Mouse (Mus musculus) forebrain, postnatal 0 days (tissue): Measurements from ENCODE around the gene 1810062G17Rik. TPM values are rescaled to one million over a fixed set of nuclear protein-coding genes. Genes with fewer than 3 reads are reported as not detected.

Experiments
- ATAC-seq: fragments of 200-750 bp; cut with Nextera tagmentation; 2 replicates; pipeline ENCODE4 v1.8.0; 2017; ENCODE audit warnings: mild to moderate bottlenecking, moderate library complexity
- DNase-seq: peaks from one replicate; pipeline ENCODE4 v3.0.0-alpha.2; 2015
- H3K27ac ChIP-seq: fragments of 300-500 bp; sonication (generic); 2 replicates; pipeline ENCODE4 v1.5.1; 2014; ENCODE audit warnings: low read depth, mild to moderate bottlenecking, antibody characterized with exemption, low read length, moderate library complexity, mixed read lengths
- H3K27me3 ChIP-seq: fragments of 300-500 bp; sonication (generic); 2 replicates; pipeline ENCODE4 v1.6.1; 2014; ENCODE audit warnings: mild to moderate bottlenecking, low read length, mixed read lengths; ENCODE audit not compliant: insufficient read depth
- H3K36me3 ChIP-seq: fragments of 300-500 bp; sonication (generic); 2 replicates; pipeline ENCODE4 v1.6.1; 2014; ENCODE audit warnings: mild to moderate bottlenecking, moderate library complexity; ENCODE audit not compliant: insufficient read depth
- H3K4me1 ChIP-seq: fragments of 300-500 bp; sonication (generic); 2 replicates; pipeline ENCODE4 v1.6.1; 2014; ENCODE audit warnings: antibody characterized with exemption; ENCODE audit not compliant: insufficient read depth
- H3K4me2 ChIP-seq: fragments of 300-500 bp; sonication (generic); 2 replicates; pipeline ENCODE4 v1.6.1; 2014; ENCODE audit warnings: low read depth, mild to moderate bottlenecking, moderate library complexity
- H3K4me3 ChIP-seq: fragments of 300-500 bp; sonication (generic); 2 replicates; pipeline ENCODE4 v1.5.1; 2014; ENCODE audit warnings: low read depth, low read length, mixed read lengths
- H3K9ac ChIP-seq: fragments of 300-500 bp; sonication (generic); 2 replicates; pipeline ENCODE4 v1.6.1; 2014; ENCODE audit warnings: mild to moderate bottlenecking
- H3K9me3 ChIP-seq: fragments of 300-500 bp; sonication (generic); 2 replicates; pipeline ENCODE4 v1.6.1; 2016; ENCODE audit warnings: low read length
- CTCF ChIP-seq: sonication (generic); IDR thresholded peaks from 2 replicates; pipeline ENCODE4 v1.5.1; 2016; ENCODE audit warnings: antibody characterized with exemption, control low read depth, low read depth
- WGBS: fragments of 180-500 bp; shearing (Covaris S2); extraction: QIAGEN DNeasy Blood & Tissue Kit; methylation state at CpG from one replicate; pipeline ENCODE4 v1.1.7; 2014; 5-methylcytosine and 5-hydroxymethylcytosine counted together
- polyA plus RNA-seq: library from polyadenylated mRNA; unstranded; fragments of >200 nt; fragmentation: Nextera tagmentation; extraction: Ambion mirVana; gene quantifications from 2 replicates; pipeline ENCODE4 v1.2.1, GENCODE M21; 2015
- total RNA-seq: library from RNA; depleted of rRNA; stranded (reverse); fragments of >200 nt; gene quantifications from 2 replicates; pipeline ENCODE4 v1.2.3, GENCODE M21; 2014

1810062G17Rik gene
- total and polyA plus RNA-seq, 2 experiments from 2014 or later: 0.69 TPM; not detected in 1

GRCm38 (mm10) chr3:36474938-36475483 is 726 bp upstream of the 1810062G17Rik start:
- H3K9me3 ChIP-seq: no peaks in the 10 kb centered on the region
- no peaks in the 10 kb centered on the region for H3K36me3 ChIP-seq
- peak; percentile 31 for DNase-seq
- no peak for TF ChIP-seq CTCF
- peak overlapping the region; percentile 99 for H3K4me2 ChIP-seq
- WGBS: 2% methylated on average over 24 of the region's 24 CpGs
- peak overlapping the region; percentile 64 for H3K9ac ChIP-seq
- H3K27ac ChIP-seq: peak overlapping the region; percentile 55; the same call in 1 of the 2 replicates
- H3K4me1 ChIP-seq: 0 out of 2 replicates have a peak, but pooled peaks cover 7% of the 10 kb centered on the region
- H3K4me3 ChIP-seq: peak overlapping the region; percentile 71
- no peaks in the 10 kb centered on the region for H3K27me3 ChIP-seq
- peak; percentile 11; the same call in 1 of the 2 replicates for ATAC-seq

- WGBS: 40% methylated on average over 20 of the region's 20 CpGs
- Histone ChIP-seq H3K4me1 (0 out of 2 replicates have a peak, but pooled peaks cover 7% of the 10 kb centered on the region), H3K4me2 (peak overlapping the region; percentile 99), H3K36me3 (no peaks in the 10 kb centered on the region), H3K9me3 (no peaks in the 10 kb centered on the region), H3K27me3 (no peaks in the 10 kb centered on the region), H3K9ac (peak overlapping the region; percentile 64), H3K27ac (no peak overlapping the region), H3K4me3 (peak overlapping the region; percentile 71)
- DNase-seq (no peak), ATAC-seq (no peak; the same call in 1 of the 2 replicates)
- TF ChIP-seq CTCF: no peak
Measured at GRCm38 (mm10) chr3:36476261-36477155, 771 bp downstream of the 1810062G17Rik start.

GRCm38 (mm10) chr3:36478776-36479175 is 3.0 kb downstream of the 1810062G17Rik start:
- 0 out of 2 replicates have a peak, but pooled peaks cover 7% of the 10 kb centered on the region for H3K4me1 ChIP-seq
- H3K4me2 ChIP-seq: no peak overlapping the region
- no peaks in the 10 kb centered on the region for H3K36me3 ChIP-seq
- no peaks in the 10 kb centered on the region for H3K27me3 ChIP-seq
- no peak overlapping the region for H3K4me3 ChIP-seq
- no peak overlapping the region for H3K9ac ChIP-seq
- TF ChIP-seq CTCF: no peak
- no peak overlapping the region for H3K27ac ChIP-seq
- no peaks in the 10 kb centered on the region for H3K9me3 ChIP-seq
- no peak for ATAC-seq
- no peak for DNase-seq
- 48% methylated on average over 8 of the region's 8 CpGs for WGBS

GRCm38 (mm10) chr3:36480486-36480885 is 4.7 kb downstream of the 1810062G17Rik start:
- no peak overlapping the region for H3K9ac ChIP-seq
- no peak for TF ChIP-seq CTCF
- H3K27ac ChIP-seq: no peak overlapping the region
- no peak overlapping the region for H3K4me3 ChIP-seq
- no peaks in the 10 kb centered on the region for H3K27me3 ChIP-seq
- H3K4me2 ChIP-seq: no peak overlapping the region
- WGBS: 69% methylated on average over 2 of the region's 2 CpGs
- H3K4me1 ChIP-seq: 0 out of 2 replicates have a peak, but pooled peaks cover 7% of the 10 kb centered on the region
- no peaks in the 10 kb centered on the region for H3K36me3 ChIP-seq
- no peaks in the 10 kb centered on the region for H3K9me3 ChIP-seq
- ATAC-seq (no peak), DNase-seq (no peak)

- Histone ChIP-seq H3K9ac (no peak overlapping the region), H3K4me2 (no peak overlapping the region), H3K27me3 (no peaks in the 10 kb centered on the region), H3K9me3 (no peaks in the 10 kb centered on the region), H3K27ac (no peak overlapping the region), H3K4me1 (0 out of 2 replicates have a peak, but pooled peaks cover under 1% of the 10 kb centered on the region), H3K36me3 (no peaks in the 10 kb centered on the region), H3K4me3 (no peak overlapping the region)
- peak; percentile 81 for ATAC-seq
- DNase-seq: peak; percentile 44
- TF ChIP-seq CTCF: no peak
- WGBS: 6% methylated on average over 11 of the region's 11 CpGs
Measured at GRCm38 (mm10) chr3:36481776-36482193, 6.0 kb downstream of the 1810062G17Rik start.

GRCm38 (mm10) chr3:36482940-36483339 is 7.2 kb downstream of the 1810062G17Rik start:
- Histone ChIP-seq H3K4me2 (no peak overlapping the region), H3K27me3 (no peaks in the 10 kb centered on the region), H3K27ac (no peak overlapping the region), H3K9me3 (no peaks in the 10 kb centered on the region), H3K4me1 (no peaks in the 10 kb centered on the region), H3K36me3 (no peaks in the 10 kb centered on the region), H3K9ac (no peak overlapping the region), H3K4me3 (no peak overlapping the region)
- 19% methylated on average over 9 of the region's 9 CpGs for WGBS
- no peak for TF ChIP-seq CTCF
- ATAC-seq (no peak), DNase-seq (no peak)

- ATAC-seq: no peak
- TF ChIP-seq CTCF: no peak
- no peak overlapping the region for H3K4me3 ChIP-seq
- H3K27me3 ChIP-seq: no peaks in the 10 kb centered on the region
- no peaks in the 10 kb centered on the region for H3K4me1 ChIP-seq
- no peak for DNase-seq
- 87% methylated on average over 4 of the region's 4 CpGs for WGBS
- H3K36me3 ChIP-seq: no peaks in the 10 kb centered on the region
- H3K9ac ChIP-seq: no peak overlapping the region
- H3K4me2 ChIP-seq: no peak overlapping the region
- H3K27ac ChIP-seq: no peak overlapping the region
- no peaks in the 10 kb centered on the region for H3K9me3 ChIP-seq
Measured at GRCm38 (mm10) chr3:36484292-36484691, 8.6 kb downstream of the 1810062G17Rik start.
